Mouse (Mus musculus): ENCODE results near the gene Cpn2. TPM values are rescaled to one million over a fixed set of nuclear protein-coding genes. Genes with fewer than 3 reads are reported as not detected.

Gene Cpn2
- polyA plus RNA-seq, 1 experiment from 2014 or later = not detected

- ATAC-seq (replicated peaks; ENCODE audit: insufficient number of reproducible peaks, insufficient read depth, low FRiP score, low read depth) = 0 out of 2 replicates have a peak, but pooled peaks have one; percentile 19
- Histone ChIP-seq H3K4me1 (replicated peaks) (peaks cover 11% of the 10 kb centered on the region), H3K9me3 (replicated peaks) (no peaks in the 10 kb centered on the region), H3K27ac (no peak overlapping the region), H3K4me3 (no peak overlapping the region), H3K9ac (no peak overlapping the region), H3K4me2 (no peak overlapping the region), H3K27me3 (0 out of 2 replicates have a peak, but pooled peaks cover 9% of the 10 kb centered on the region), H3K36me3 (no peaks in the 10 kb centered on the region)
- WGBS = 49% methylated on average over 10 of the region's 10 CpGs
These were observed 7.9 kb downstream of the Cpn2 start for GRCm38 (mm10) chr16:30259444-30259843.

GRCm38 (mm10) chr16:30258441-30258840 is 8.9 kb downstream of the Cpn2 start:
- Histone ChIP-seq H3K27ac (no peak overlapping the region), H3K36me3 (no peaks in the 10 kb centered on the region), H3K9me3 (replicated peaks) (no peaks in the 10 kb centered on the region), H3K4me1 (replicated peaks) (peaks cover 11% of the 10 kb centered on the region), H3K9ac (no peak overlapping the region), H3K4me2 (no peak overlapping the region), H3K27me3 (0 out of 2 replicates have a peak, but pooled peaks cover 9% of the 10 kb centered on the region), H3K4me3 (no peak overlapping the region)
- 87% methylated on average over 7 of the region's 7 CpGs for WGBS
- no peak for ATAC-seq (replicated peaks; ENCODE audit: insufficient number of reproducible peaks, insufficient read depth, low FRiP score, low read depth)

- Histone ChIP-seq H3K27me3 (0 out of 2 replicates have a peak, but pooled peaks cover 9% of the 10 kb centered on the region), H3K36me3 (no peaks in the 10 kb centered on the region), H3K9ac (no peak overlapping the region), H3K4me3 (no peak overlapping the region), H3K27ac (no peak overlapping the region), H3K4me1 (replicated peaks) (peaks cover 11% of the 10 kb centered on the region), H3K4me2 (no peak overlapping the region), H3K9me3 (replicated peaks) (no peaks in the 10 kb centered on the region)
- ATAC-seq (replicated peaks; ENCODE audit: insufficient number of reproducible peaks, insufficient read depth, low FRiP score, low read depth) = no peak
- WGBS = 68% methylated on average over 9 of the region's 9 CpGs
These were observed 9.6 kb downstream of the Cpn2 start for GRCm38 (mm10) chr16:30257718-30258117.

- Histone ChIP-seq H3K36me3 (no peaks in the 10 kb centered on the region), H3K4me1 (replicated peaks) (peaks cover 17% of the 10 kb centered on the region), H3K27me3 (peaks cover 14% of the 10 kb centered on the region; the same call in 1 of the 2 replicates), H3K4me3 (no peak overlapping the region), H3K9me3 (replicated peaks) (no peaks in the 10 kb centered on the region), H3K27ac (no peak overlapping the region), H3K9ac (no peak overlapping the region), H3K4me2 (no peak overlapping the region)
- 62% methylated on average over 7 of the region's 7 CpGs for WGBS
- ATAC-seq (replicated peaks; ENCODE audit: insufficient number of reproducible peaks, insufficient read depth, low FRiP score, low read depth) = no peak
These were observed 12.2 kb downstream of the Cpn2 start for GRCm38 (mm10) chr16:30255061-30255460.

GRCm38 (mm10) chr16:30253900-30254299 is 13.4 kb downstream of the Cpn2 start:
- peaks cover 10% of the 10 kb centered on the region for H3K4me1 ChIP-seq (replicated peaks)
- no peaks in the 10 kb centered on the region for H3K9me3 ChIP-seq (replicated peaks)
- H3K27me3 ChIP-seq = peaks cover 14% of the 10 kb centered on the region; the same call in 1 of the 2 replicates
- H3K4me2 ChIP-seq = no peak overlapping the region
- no peak overlapping the region for H3K4me3 ChIP-seq
- H3K27ac ChIP-seq = no peak overlapping the region
- H3K9ac ChIP-seq = no peak overlapping the region
- 76% methylated on average over 9 of the region's 9 CpGs for WGBS
- no peak for ATAC-seq (replicated peaks; ENCODE audit: insufficient number of reproducible peaks, insufficient read depth, low FRiP score, low read depth)
- H3K36me3 ChIP-seq = no peaks in the 10 kb centered on the region

GRCm38 (mm10) chr16:30253374-30253773 is 13.9 kb downstream of the Cpn2 start:
- Histone ChIP-seq H3K36me3 (no peaks in the 10 kb centered on the region), H3K4me1 (replicated peaks) (peaks cover 10% of the 10 kb centered on the region), H3K27me3 (peaks cover 14% of the 10 kb centered on the region; the same call in 1 of the 2 replicates), H3K9ac (no peak overlapping the region), H3K9me3 (replicated peaks) (no peaks in the 10 kb centered on the region), H3K27ac (no peak overlapping the region), H3K4me3 (no peak overlapping the region), H3K4me2 (no peak overlapping the region)
- no peak for ATAC-seq (replicated peaks; ENCODE audit: insufficient number of reproducible peaks, insufficient read depth, low FRiP score, low read depth)
- 88% methylated on average over 4 of the region's 4 CpGs for WGBS

GRCm38 (mm10) chr16:30252003-30252418 is 15.3 kb downstream of the Cpn2 start:
- Histone ChIP-seq H3K27me3 (peaks cover 14% of the 10 kb centered on the region; the same call in 1 of the 2 replicates), H3K4me3 (peak overlapping the region; percentile 28), H3K36me3 (no peaks in the 10 kb centered on the region), H3K4me2 (peak overlapping the region; percentile 58), H3K9ac (peak overlapping the region; percentile 29; the same call in 1 of the 2 replicates), H3K27ac (no peak overlapping the region), H3K9me3 (replicated peaks) (no peaks in the 10 kb centered on the region), H3K4me1 (replicated peaks) (peaks cover 10% of the 10 kb centered on the region)
- ATAC-seq (replicated peaks; ENCODE audit: insufficient number of reproducible peaks, insufficient read depth, low FRiP score, low read depth) = peak; percentile 53; the same call in 1 of the 2 replicates
- 2% methylated on average over 21 of the region's 21 CpGs for WGBS

GRCm38 (mm10) chr16:30244037-30244700 is 23.1 kb downstream of the Cpn2 start:
- Histone ChIP-seq H3K36me3 (no peaks in the 10 kb centered on the region), H3K9ac (no peak overlapping the region), H3K27ac (no peak overlapping the region), H3K4me3 (no peak overlapping the region), H3K4me2 (no peak overlapping the region), H3K9me3 (replicated peaks) (no peaks in the 10 kb centered on the region), H3K4me1 (replicated peaks) (peaks cover 14% of the 10 kb centered on the region), H3K27me3 (peaks cover 6% of the 10 kb centered on the region)
- WGBS = 65% methylated on average over 12 of the region's 12 CpGs
- no peak for ATAC-seq (replicated peaks; ENCODE audit: insufficient number of reproducible peaks, insufficient read depth, low FRiP score, low read depth)

GRCm38 (mm10) chr16:30241623-30242022 is 25.7 kb downstream of the Cpn2 start:
- Histone ChIP-seq H3K9ac (no peak overlapping the region), H3K9me3 (replicated peaks) (no peaks in the 10 kb centered on the region), H3K4me3 (no peak overlapping the region), H3K27ac (no peak overlapping the region), H3K36me3 (no peaks in the 10 kb centered on the region), H3K27me3 (peaks cover 26% of the 10 kb centered on the region), H3K4me2 (0 out of 2 replicates have a peak overlapping the region, but pooled peaks have one; percentile 29), H3K4me1 (replicated peaks) (peaks cover 14% of the 10 kb centered on the region)
- WGBS = 18% methylated on average over 2 of the region's 2 CpGs
- ATAC-seq (replicated peaks; ENCODE audit: insufficient number of reproducible peaks, insufficient read depth, low FRiP score, low read depth) = no peak

- Histone ChIP-seq H3K27me3 (peaks cover 35% of the 10 kb centered on the region), H3K9ac (no peak overlapping the region), H3K27ac (no peak overlapping the region), H3K4me2 (no peak overlapping the region), H3K4me3 (no peak overlapping the region), H3K36me3 (no peaks in the 10 kb centered on the region), H3K9me3 (replicated peaks) (no peaks in the 10 kb centered on the region), H3K4me1 (replicated peaks) (peaks cover 27% of the 10 kb centered on the region)
- whole genome bisulfite sequencing = 72% methylated on average over 6 of the region's 6 CpGs
- no peak for ATAC-seq (replicated peaks; ENCODE audit: insufficient number of reproducible peaks, insufficient read depth, low FRiP score, low read depth)
These were observed 28.5 kb downstream of the Cpn2 start for GRCm38 (mm10) chr16:30238791-30239190.

- peak overlapping the region; percentile 87 for H3K4me2 ChIP-seq
These were observed 31.1 kb downstream of the Cpn2 start for GRCm38 (mm10) chr16:30236091-30236699.

More at GRCm38 (mm10) chr16:30236091-30236699, 31.1 kb downstream of the Cpn2 start:
- Histone ChIP-seq H3K9ac (peak overlapping the region; percentile 33), H3K4me1 (replicated peaks) (peaks cover 13% of the 10 kb centered on the region), H3K4me3 (peak overlapping the region; percentile 51), H3K27ac (peak overlapping the region; percentile 31; the same call in 1 of the 2 replicates), H3K9me3 (replicated peaks) (no peaks in the 10 kb centered on the region), H3K36me3 (no peaks in the 10 kb centered on the region), H3K27me3 (peaks cover 55% of the 10 kb centered on the region)
- under 1% methylated on average over 33 of the region's 33 CpGs for WGBS
- ATAC-seq (replicated peaks; ENCODE audit: insufficient number of reproducible peaks, insufficient read depth, low FRiP score, low read depth) = peak; percentile 82
